Mouse (Mus musculus): Measurements from ENCODE around the gene Rptor. TPM values are rescaled to one million over a fixed set of nuclear protein-coding genes. Genes with fewer than 3 reads are reported as not detected.
A peak's percentile ranks its signal among the peaks of the same experiment; 100 is the strongest.

Rptor gene
- polyA plus RNA-seq, 1 experiment from 2014 or later = 11.1 TPM

GRCm38 (mm10) chr11:119572316-119573010 lies 30.2 kb upstream of the Rptor start:
- no peak overlapping the region for H3K4me3 ChIP-seq
- peaks cover 19% of the 10 kb centered on the region for H3K4me1 ChIP-seq (replicated peaks)
- H3K27me3 ChIP-seq = no peaks in the 10 kb centered on the region
- 46% methylated on average over 15 of the region's 15 CpGs for WGBS
- no peaks in the 10 kb centered on the region for H3K9me3 ChIP-seq
- peak overlapping the region; percentile 22; the same call in 1 of the 2 replicates for H3K9ac ChIP-seq
- peak overlapping the region; percentile 38; the same call in 1 of the 2 replicates for H3K27ac ChIP-seq (replicated peaks)
- no peaks in the 10 kb centered on the region for H3K36me3 ChIP-seq
- no peak overlapping the region for H3K4me2 ChIP-seq
- no peak for ATAC-seq (ENCODE audit: low read depth)

DNA sequence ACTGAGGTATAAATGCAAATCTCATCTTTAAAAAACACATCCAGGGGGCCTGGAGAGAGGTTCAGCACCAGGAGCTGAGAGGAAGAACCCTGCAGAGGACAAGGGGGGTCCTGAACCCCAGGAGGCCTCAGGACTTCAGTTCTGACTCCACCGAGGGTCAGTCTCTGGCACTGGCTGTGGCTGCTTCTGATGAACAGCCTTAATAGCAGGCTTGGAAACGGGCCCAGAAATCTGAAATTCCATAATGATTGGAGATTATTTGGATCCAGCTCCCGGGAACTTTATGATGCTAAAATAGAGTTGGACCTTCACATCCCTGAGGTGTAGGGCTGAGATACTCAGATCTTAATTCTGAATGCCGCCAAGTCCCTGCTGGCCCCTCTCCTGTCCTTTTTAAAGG lies 25.9 kb upstream of the Rptor start:
- Histone ChIP-seq H3K4me2 (no peak overlapping the region), H3K27ac (replicated peaks) (no peak overlapping the region; the same call in 1 of the 2 replicates), H3K9me3 (no peaks in the 10 kb centered on the region), H3K36me3 (no peaks in the 10 kb centered on the region), H3K27me3 (no peaks in the 10 kb centered on the region), H3K4me1 (replicated peaks) (peaks cover 19% of the 10 kb centered on the region), H3K9ac (0 out of 2 replicates have a peak overlapping the region, but pooled peaks have one; percentile 22), H3K4me3 (no peak overlapping the region)
- 17% methylated on average over 4 of the region's 4 CpGs for WGBS
- ATAC-seq (ENCODE audit: low read depth) = no peak

DNA sequence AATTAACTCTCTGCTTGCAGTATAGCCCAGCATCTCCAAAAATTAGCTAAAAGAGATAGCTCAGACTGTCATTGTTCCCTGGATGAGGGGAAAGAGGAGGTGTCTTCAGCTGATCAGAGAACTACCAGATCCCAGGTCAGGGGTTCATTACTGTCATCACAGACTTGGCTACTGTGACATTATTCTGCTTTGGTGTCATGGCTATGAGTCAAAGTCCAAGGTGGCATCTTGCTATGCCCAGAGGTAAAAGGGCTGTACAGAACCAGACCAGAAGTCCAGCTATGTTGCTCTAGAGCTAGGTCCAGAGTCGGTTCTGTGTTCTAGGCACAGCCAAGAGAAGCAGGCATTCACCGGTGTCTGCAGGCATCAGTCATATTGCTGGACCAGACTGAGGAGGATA lies 25.0 kb upstream of the Rptor start:
- Histone ChIP-seq H3K4me2 (no peak overlapping the region), H3K27me3 (no peaks in the 10 kb centered on the region), H3K36me3 (no peaks in the 10 kb centered on the region), H3K27ac (replicated peaks) (no peak overlapping the region), H3K9ac (no peak overlapping the region), H3K9me3 (no peaks in the 10 kb centered on the region), H3K4me3 (no peak overlapping the region), H3K4me1 (replicated peaks) (peaks cover 13% of the 10 kb centered on the region)
- ATAC-seq (ENCODE audit: low read depth) = no peak
- WGBS = 84% methylated on average over 2 of the region's 2 CpGs

- 77% methylated on average over 4 of the region's 4 CpGs for WGBS
- H3K27ac ChIP-seq (replicated peaks) = peak overlapping the region; percentile 33; the same call in 1 of the 2 replicates
Observed at GRCm38 (mm10) chr11:119586511-119586910, 16.2 kb upstream of the Rptor start.

DNA sequence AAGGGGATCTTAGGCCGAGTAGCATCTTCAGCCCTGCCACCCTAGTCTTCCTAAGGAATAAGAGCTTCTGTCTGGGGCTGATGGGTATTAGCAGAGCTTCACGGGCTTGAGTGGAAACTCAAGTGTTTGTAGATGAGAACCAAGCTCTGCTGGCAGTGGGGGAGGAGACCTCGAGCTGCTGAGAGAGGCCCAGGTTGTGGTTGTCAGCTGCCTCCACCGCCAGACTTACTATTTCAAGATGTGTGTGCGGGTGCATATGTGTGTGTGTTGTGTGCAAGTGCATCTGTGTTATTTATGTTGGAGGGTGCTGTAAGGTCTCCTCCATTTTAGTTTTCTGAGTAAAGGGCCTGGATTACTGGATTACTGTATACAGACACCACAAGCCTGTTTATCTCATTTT lies 15.6 kb upstream of the Rptor start:
- Histone ChIP-seq H3K4me2 (no peak overlapping the region), H3K36me3 (no peaks in the 10 kb centered on the region), H3K9ac (no peak overlapping the region), H3K9me3 (no peaks in the 10 kb centered on the region), H3K27me3 (no peaks in the 10 kb centered on the region), H3K4me1 (replicated peaks) (peaks cover 27% of the 10 kb centered on the region), H3K27ac (replicated peaks) (peak overlapping the region; percentile 62; the same call in 1 of the 2 replicates), H3K4me3 (no peak overlapping the region)
- ATAC-seq (ENCODE audit: low read depth) = no peak
- WGBS = 65% methylated on average over 5 of the region's 5 CpGs

More at GRCm38 (mm10) chr11:119586511-119586910, 16.2 kb upstream of the Rptor start:
- no peaks in the 10 kb centered on the region for H3K36me3 ChIP-seq
- no peak for ATAC-seq (ENCODE audit: low read depth)
- H3K4me1 ChIP-seq (replicated peaks) = peaks cover 27% of the 10 kb centered on the region
- no peaks in the 10 kb centered on the region for H3K27me3 ChIP-seq
- H3K9ac ChIP-seq = 0 out of 2 replicates have a peak overlapping the region, but pooled peaks have one; percentile 8
- no peak overlapping the region for H3K4me2 ChIP-seq
- no peak overlapping the region for H3K4me3 ChIP-seq
- H3K9me3 ChIP-seq = no peaks in the 10 kb centered on the region

DNA sequence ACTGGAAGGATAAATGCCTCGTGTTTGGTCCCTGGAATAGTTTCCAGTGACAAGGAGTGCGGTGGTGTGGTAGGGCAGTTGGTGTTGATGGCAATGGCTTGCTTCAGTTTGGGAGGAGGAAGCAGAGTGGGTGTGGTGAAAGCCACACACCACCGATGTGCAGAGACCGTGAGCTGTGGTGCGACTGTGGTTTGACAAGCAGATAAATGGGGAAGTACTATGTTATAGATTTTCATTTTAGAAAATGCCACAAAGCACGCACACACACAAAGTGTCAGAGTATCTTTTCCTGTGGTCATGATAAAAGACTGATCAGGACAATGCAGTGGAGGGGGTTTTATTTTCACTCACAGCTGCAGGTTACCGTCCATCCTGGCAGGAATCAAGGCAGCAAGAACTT lies 13.5 kb upstream of the Rptor start:
- no peak for ATAC-seq (ENCODE audit: low read depth)
- Histone ChIP-seq H3K36me3 (no peaks in the 10 kb centered on the region), H3K9ac (no peak overlapping the region), H3K4me2 (no peak overlapping the region), H3K4me3 (no peak overlapping the region), H3K27ac (replicated peaks) (no peak overlapping the region), H3K27me3 (no peaks in the 10 kb centered on the region), H3K4me1 (replicated peaks) (peaks cover 42% of the 10 kb centered on the region), H3K9me3 (no peaks in the 10 kb centered on the region)
- 88% methylated on average over 7 of the region's 7 CpGs for WGBS

- Histone ChIP-seq H3K27me3 (no peaks in the 10 kb centered on the region), H3K9ac (no peak overlapping the region), H3K4me1 (replicated peaks) (peaks cover 15% of the 10 kb centered on the region), H3K9me3 (no peaks in the 10 kb centered on the region), H3K4me3 (no peak overlapping the region), H3K4me2 (no peak overlapping the region), H3K27ac (replicated peaks) (no peak overlapping the region), H3K36me3 (no peaks in the 10 kb centered on the region)
- ATAC-seq (ENCODE audit: low read depth) = no peak
- 22% methylated on average over 3 of the region's 3 CpGs for WGBS
Observed at GRCm38 (mm10) chr11:119593966-119594365, 8.7 kb upstream of the Rptor start.

DNA sequence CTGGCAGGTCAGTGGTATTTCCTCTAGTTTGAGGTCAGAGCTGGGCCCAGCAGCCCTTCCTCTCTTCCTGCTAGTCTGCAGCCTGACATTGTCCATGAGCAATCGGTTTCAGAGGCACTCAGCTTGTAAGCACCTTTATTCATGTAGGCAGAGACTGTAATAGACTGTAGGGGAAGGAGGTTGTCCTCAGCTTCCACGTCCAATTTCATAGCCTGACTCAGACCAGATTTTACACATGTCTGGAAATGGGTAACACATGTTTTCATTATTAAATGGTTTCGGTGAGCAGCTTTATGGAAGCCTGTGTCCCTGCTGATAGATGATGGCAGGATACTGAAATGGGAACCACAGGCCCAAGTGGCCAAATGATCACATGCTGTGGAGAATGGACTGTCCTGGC lies 3.8 kb upstream of the Rptor start:
- no peaks in the 10 kb centered on the region for H3K36me3 ChIP-seq
- H3K4me2 ChIP-seq = no peak overlapping the region
- no peaks in the 10 kb centered on the region for H3K9me3 ChIP-seq
- H3K9ac ChIP-seq = no peak overlapping the region
- no peak for ATAC-seq (ENCODE audit: low read depth)
- WGBS = 67% methylated on average over 3 of the region's 3 CpGs
- no peak overlapping the region for H3K27ac ChIP-seq (replicated peaks)
- no peak overlapping the region for H3K4me3 ChIP-seq
- peaks cover 5% of the 10 kb centered on the region for H3K4me1 ChIP-seq (replicated peaks)
- no peaks in the 10 kb centered on the region for H3K27me3 ChIP-seq

DNA sequence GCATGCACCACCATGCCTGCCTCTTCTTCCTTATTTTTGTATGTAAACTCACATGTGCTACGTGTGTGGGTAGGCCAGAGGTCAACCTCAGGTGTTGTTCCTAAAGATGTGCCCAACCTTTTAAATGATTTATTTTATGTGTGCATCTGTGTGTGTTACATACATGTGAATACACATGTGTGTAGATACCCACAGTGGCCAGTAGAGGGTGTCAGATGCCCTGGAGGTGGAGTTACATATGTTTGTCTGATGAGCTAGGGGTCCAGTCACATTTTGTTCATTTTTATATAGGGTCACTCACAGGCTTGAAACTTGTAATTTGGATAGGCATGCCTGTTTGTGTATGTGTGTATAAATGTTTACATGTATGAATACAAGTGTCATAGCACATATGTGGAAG lies 2.4 kb upstream of the Rptor start:
- no peaks in the 10 kb centered on the region for H3K27me3 ChIP-seq
- H3K27ac ChIP-seq (replicated peaks) = no peak overlapping the region
- no peaks in the 10 kb centered on the region for H3K36me3 ChIP-seq
- H3K4me3 ChIP-seq = no peak overlapping the region
- H3K4me2 ChIP-seq = no peak overlapping the region
- H3K4me1 ChIP-seq (replicated peaks) = peaks cover 15% of the 10 kb centered on the region
- H3K9me3 ChIP-seq = no peaks in the 10 kb centered on the region
- no peak overlapping the region for H3K9ac ChIP-seq
- 77% methylated on average over 1 of the region's 1 CpGs for WGBS
- ATAC-seq (ENCODE audit: low read depth) = no peak

DNA sequence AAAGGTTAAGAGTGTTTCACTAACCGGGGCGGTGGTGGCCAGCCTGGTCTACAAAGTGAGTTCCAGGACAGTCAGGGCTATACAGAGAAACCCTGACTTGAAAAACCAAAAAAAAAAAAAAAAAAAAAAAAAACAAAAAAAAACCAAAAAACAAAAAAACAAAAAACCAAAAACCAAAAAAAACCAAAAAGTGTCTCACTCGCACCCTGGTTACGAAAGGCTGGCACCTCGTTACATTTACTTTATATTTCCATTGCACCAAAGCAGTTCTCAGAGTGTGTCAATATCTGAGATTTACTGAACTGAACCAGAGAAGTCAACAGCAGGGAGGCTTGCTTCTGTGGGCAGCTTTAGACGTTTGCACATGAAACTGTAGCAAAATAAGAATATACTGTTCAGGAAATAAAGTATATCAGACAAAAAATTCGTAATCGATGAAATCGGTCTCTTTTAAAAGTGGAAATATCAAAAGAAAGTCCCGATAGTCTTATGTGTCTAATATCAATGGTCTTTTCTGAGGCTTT lies 466 bp upstream of the Rptor start:
- Histone ChIP-seq H3K4me2 (peak overlapping the region; percentile 85), H3K4me3 (peak overlapping the region; percentile 99), H3K36me3 (no peaks in the 10 kb centered on the region), H3K9me3 (no peaks in the 10 kb centered on the region), H3K9ac (peak overlapping the region; percentile 49; the same call in 1 of the 2 replicates), H3K27me3 (no peaks in the 10 kb centered on the region), H3K4me1 (replicated peaks) (peaks cover 15% of the 10 kb centered on the region), H3K27ac (replicated peaks) (peak overlapping the region; percentile 67; the same call in 1 of the 2 replicates)
- WGBS = 36% methylated on average over 10 of the region's 10 CpGs
- no peak for ATAC-seq (ENCODE audit: low read depth)

DNA sequence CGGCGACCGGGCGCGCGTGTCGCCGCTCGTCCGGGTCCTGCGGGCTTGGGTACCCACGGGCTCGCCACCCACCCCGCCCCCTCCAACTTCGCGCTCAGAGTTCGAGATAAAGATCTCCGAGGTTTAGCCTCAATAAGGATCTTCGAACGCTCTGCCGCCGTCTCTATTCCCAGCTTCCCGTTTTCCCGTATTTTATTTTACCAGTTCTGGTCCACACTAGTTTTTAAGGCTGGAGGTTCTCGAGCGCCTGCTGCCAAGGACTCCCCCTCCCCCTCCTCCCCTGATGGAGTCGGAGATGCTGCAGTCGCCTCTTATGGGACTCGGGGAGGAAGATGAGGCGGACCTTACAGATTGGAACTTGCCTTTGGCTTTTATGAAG lies 811 bp downstream of the Rptor start:
- Histone ChIP-seq H3K9ac (peak overlapping the region; percentile 95), H3K27me3 (no peaks in the 10 kb centered on the region), H3K9me3 (no peaks in the 10 kb centered on the region), H3K36me3 (no peaks in the 10 kb centered on the region), H3K4me3 (peak overlapping the region; percentile 99), H3K4me1 (replicated peaks) (peaks cover 15% of the 10 kb centered on the region), H3K27ac (replicated peaks) (peak overlapping the region; percentile 89), H3K4me2 (peak overlapping the region; percentile 85)
- no peak for ATAC-seq (ENCODE audit: low read depth)
- under 1% methylated on average over 30 of the region's 30 CpGs for WGBS

GRCm38 (mm10) chr11:119607464-119607863 lies 4.8 kb downstream of the Rptor start:
- Histone ChIP-seq H3K4me2 (no peak overlapping the region), H3K4me3 (no peak overlapping the region), H3K9me3 (no peaks in the 10 kb centered on the region), H3K9ac (no peak overlapping the region), H3K27me3 (no peaks in the 10 kb centered on the region), H3K4me1 (replicated peaks) (peaks cover 15% of the 10 kb centered on the region), H3K27ac (replicated peaks) (no peak overlapping the region), H3K36me3 (no peaks in the 10 kb centered on the region)
- ATAC-seq (ENCODE audit: low read depth) = no peak
- WGBS = 94% methylated on average over 5 of the region's 5 CpGs

Measured in neural tube, embryonic 13.5 days (tissue).